Mouse (Mus musculus): ENCODE measurements around the gene Rnasel.

DNA sequence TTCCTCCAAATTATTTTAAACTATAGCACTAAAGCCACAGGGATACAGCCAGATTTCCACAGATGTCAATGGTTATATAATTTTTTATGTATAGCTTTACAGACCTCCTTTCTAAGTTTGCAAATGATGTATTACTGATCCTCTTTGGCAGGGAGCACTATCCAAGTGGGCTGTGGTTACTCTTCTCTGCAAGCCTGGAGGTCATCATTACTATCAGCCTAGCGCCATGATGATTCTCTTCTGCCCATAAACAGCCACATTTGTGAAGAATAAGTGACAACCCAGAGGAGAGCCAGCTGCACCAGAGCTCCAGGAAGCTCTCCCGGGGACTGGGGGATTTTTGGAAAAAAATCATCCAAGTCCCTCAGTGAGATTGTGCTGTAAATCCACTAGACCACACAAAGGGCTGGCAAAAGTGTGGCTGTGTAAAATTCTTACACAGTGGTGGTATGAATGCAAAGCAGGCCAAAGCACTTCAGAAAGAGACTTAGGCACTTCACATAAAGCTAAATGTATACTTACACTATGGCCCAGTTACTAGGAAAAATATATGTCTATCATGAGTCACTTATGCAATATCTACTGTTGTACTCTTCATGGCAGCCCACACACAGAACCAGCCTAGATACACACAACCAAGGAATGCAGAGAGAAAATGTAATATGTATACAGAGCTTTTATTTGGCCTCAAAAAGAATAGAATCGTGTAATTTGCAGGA is 37.5 kb upstream of the Rnasel start:
- TF ChIP-seq POLR2A (IDR thresholded peaks at IDR 0.05; ENCODE audit: low read depth, low read length) = no peak
- TF ChIP-seq CTCF (IDR thresholded peaks at IDR 0.05; ENCODE audit: borderline replicate concordance, insufficient read depth, low read length) = no peak
